Mouse (Mus musculus): Measurements from ENCODE around the gene Smim5.

DNA sequence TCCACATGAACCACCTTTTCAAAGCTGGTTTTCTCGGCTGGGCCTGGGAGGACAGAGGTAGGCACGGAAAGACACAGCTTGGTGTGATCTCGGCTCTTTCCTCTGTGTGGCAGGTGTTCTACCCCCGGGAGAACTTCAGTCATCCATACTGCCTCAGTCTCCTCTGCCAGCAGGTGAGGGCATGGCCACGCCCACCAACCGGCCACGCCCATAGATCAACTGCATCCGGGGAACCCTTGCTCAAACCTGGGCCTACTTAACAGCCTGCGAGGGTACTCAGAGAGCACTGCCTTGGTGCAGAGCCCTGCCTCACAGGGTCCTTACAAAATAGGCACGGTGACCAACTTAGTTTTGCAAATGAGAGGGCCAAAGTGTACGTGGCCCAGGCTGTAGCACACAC, 14.5 kb upstream of the Smim5 start:
- TF ChIP-seq TAL1 (IDR thresholded peaks at IDR 0.05; ENCODE audit: low read length) (no peak), GATA1 (IDR thresholded peaks at IDR 0.05; ENCODE audit: low read length) (no peak)
